Mouse (Mus musculus): ENCODE measurements around the gene Supt3. TPM values are rescaled to one million over a fixed set of nuclear protein-coding genes. Genes with fewer than 3 reads are reported as not detected.

Supt3 gene
- total RNA-seq, 2 experiments from 2014 or later, result 19.4 to 20.5 TPM

DNA sequence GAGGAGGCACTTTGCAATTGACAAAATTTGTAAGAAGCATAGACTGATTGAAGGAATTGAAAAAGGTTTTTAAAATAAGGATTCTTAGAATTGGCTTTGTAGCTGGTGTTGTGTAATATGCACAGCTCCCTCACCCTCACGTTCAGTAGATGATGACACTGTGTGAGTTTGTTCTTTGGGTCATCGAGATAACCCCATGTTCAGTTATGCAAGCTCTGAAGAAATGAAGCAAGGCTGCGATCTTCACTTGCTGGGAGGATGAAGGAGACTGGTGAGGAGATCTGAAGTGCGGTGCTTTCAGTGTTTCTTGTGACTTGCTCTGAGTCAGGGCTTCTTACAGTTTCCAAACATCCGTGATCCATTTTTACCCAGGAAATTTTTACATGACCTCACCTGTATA, 168.4 kb downstream of the Supt3 start:
- no peak for ATAC-seq (replicated peaks; ENCODE audit: low FRiP score, poor library complexity, severe bottlenecking)

- ATAC-seq (replicated peaks; ENCODE audit: low FRiP score, poor library complexity, severe bottlenecking), result no peak
These were observed 171.4 kb downstream of the Supt3 start for GRCm38 (mm10) chr17:44948321-44948720.

DNA sequence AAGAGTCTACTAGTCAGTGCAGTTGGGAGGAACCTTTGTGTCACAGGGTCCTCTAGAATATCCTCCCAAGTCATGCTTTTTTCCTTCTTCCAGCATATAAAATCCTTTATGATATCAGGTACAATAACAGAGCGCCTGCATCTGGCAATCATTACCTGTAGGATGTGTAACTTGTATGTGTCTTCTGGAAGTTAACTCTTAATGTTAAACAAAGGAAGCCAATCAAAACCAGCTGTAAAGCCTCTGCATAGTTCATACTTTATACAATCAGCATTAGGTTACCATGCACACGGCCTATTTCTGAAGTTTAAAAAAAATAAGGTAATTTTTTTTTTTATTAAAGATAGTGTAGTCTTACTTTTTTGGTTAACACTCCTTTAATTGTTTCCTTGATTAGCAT, 179.7 kb downstream of the Supt3 start:
- no peak for ATAC-seq (replicated peaks; ENCODE audit: low FRiP score, poor library complexity, severe bottlenecking)

- no peak for ATAC-seq (replicated peaks; ENCODE audit: low FRiP score, poor library complexity, severe bottlenecking)
These were observed 186.3 kb downstream of the Supt3 start for GRCm38 (mm10) chr17:44963051-44963798.

DNA sequence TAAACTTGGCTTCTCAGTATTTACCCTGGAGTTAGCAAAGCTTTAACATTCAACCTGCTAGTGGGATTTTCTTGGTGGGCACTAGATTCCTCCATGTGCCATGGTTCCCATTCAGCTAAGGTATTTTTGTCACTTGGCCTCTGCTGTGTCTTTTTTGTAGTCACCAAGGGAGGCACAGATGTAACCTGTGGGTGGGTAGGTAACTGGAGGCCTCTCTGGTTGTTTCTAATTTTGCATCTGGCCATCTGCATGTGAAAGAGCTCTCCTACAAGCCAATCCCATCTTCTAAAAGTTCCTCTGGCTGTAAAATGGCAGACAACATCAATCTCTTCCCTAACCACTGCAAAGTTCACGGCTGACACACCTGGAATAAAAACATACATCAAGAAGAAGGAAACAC, 190.2 kb downstream of the Supt3 start:
- ATAC-seq (replicated peaks; ENCODE audit: low FRiP score, poor library complexity, severe bottlenecking), result no peak

GRCm38 (mm10) chr17:44970255-44970654, 193.3 kb downstream of the Supt3 start:
- ATAC-seq (replicated peaks; ENCODE audit: low FRiP score, poor library complexity, severe bottlenecking), result no peak

DNA sequence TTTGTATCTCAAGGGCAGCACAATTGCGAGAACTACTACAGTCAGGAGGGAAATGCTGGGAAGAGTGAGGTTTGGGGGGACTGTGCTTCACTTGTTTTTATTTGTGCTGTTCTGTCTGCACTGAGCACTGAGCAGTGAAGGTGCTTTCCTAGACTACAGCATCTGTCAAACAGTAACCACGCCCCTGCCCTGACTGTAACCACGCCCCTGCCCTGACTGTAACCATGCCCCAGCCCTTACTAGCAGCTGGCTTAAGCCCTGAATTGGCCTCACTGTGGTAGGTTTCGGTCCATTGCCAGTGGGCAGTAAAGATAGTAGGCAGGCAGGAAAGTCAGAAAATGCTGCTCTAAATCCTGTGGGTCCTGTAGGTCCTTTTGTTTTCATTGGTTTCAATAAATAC, 196.5 kb downstream of the Supt3 start:
- ATAC-seq (replicated peaks; ENCODE audit: low FRiP score, poor library complexity, severe bottlenecking), result peak; percentile 82

GRCm38 (mm10) chr17:44977690-44978089, 200.7 kb downstream of the Supt3 start:
- no peak for ATAC-seq (replicated peaks; ENCODE audit: low FRiP score, poor library complexity, severe bottlenecking)

DNA sequence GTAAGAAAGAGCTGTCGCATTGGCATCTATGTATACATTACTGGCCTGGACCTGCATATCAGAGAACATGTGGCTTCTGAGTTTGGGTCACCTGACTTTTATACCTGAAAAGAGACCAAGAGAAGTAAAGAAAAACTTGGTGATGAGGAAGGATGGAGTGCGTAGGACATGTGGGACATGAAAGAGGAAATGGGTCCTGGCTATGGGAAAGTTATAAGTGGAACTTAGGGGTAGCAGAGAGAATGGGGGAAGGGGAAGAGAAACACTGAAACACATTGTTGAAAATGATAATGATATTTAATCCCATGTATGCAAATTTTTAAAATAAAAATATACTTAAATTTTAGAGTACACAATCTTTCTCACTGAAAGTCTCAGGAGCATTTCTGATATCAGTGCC, 211.0 kb downstream of the Supt3 start:
- no peak for ATAC-seq (replicated peaks; ENCODE audit: low FRiP score, poor library complexity, severe bottlenecking)

DNA sequence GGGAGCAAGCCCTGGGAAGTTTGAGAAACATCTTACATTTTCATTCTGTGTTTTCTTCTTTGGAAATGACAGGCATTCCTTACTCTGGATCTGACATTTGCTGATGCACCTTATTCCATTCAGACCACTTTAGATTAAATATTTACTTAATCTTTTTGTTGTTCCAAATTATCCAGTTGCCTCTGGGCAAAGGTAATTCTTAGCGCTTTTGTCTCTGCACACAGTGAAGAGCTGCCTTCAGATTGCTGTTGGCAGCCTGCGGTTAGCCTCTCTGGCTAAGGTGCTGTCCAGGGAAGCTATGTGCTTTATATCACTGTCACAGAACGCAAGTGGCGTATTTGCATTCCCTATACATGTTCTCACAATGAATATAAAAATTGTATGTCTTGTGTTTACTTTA, 226.4 kb downstream of the Supt3 start:
- no peak for ATAC-seq (replicated peaks; ENCODE audit: low FRiP score, poor library complexity, severe bottlenecking)

- ATAC-seq (replicated peaks; ENCODE audit: low FRiP score, poor library complexity, severe bottlenecking), result no peak
These were observed 227.7 kb downstream of the Supt3 start for GRCm38 (mm10) chr17:45004477-45005170.

- ATAC-seq (replicated peaks; ENCODE audit: low FRiP score, poor library complexity, severe bottlenecking), result no peak
These were observed 230.5 kb downstream of the Supt3 start for GRCm38 (mm10) chr17:45007461-45007860.

GRCm38 (mm10) chr17:45008663-45009062, 231.7 kb downstream of the Supt3 start:
- ATAC-seq (replicated peaks; ENCODE audit: low FRiP score, poor library complexity, severe bottlenecking), result no peak

DNA sequence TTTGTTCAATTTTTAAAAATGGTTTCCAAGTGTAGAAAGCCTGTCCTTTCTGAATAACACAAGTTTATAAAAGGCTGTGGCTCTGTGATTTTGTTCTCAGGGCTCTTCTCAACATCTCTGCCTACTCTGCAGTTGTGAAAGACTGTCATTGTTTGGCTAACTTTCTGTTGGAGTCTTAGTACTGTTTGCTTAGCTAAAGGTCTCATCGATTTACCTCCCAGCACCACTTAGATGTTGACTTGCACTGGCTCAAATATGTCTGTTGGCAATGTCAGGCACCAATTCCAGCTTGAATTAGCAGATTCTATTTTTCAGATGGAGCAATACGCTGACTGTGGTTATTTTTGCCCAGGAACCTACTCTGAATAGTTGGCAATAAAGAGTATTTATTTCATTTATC, 233.5 kb downstream of the Supt3 start:
- ATAC-seq (replicated peaks; ENCODE audit: low FRiP score, poor library complexity, severe bottlenecking), result no peak

DNA sequence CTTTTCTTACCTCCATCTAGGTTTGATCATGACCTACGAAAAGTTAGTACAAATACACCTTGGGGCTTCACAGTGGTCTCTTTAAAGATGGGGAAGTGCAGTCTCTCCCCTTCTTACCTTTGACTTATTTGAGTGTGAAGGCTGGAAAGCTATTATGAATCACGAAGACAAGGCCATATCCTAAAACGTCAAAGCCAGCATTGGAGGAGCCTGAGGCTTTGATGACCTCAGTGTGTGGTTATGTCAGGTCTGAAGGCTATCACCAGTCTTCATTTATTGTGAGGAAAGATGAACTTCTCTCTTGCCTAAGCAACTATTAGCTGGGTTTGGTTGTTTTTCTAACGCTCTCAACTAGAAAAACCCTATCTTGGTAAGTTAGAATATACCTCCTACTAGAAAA, 239.8 kb downstream of the Supt3 start:
- ATAC-seq (replicated peaks; ENCODE audit: low FRiP score, poor library complexity, severe bottlenecking), result no peak

GRCm38 (mm10) chr17:45020155-45020930, 243.4 kb downstream of the Supt3 start:
- ATAC-seq (replicated peaks; ENCODE audit: low FRiP score, poor library complexity, severe bottlenecking), result no peak

GRCm38 (mm10) chr17:45028441-45028840, 251.5 kb downstream of the Supt3 start:
- ATAC-seq (replicated peaks; ENCODE audit: low FRiP score, poor library complexity, severe bottlenecking), result no peak

DNA sequence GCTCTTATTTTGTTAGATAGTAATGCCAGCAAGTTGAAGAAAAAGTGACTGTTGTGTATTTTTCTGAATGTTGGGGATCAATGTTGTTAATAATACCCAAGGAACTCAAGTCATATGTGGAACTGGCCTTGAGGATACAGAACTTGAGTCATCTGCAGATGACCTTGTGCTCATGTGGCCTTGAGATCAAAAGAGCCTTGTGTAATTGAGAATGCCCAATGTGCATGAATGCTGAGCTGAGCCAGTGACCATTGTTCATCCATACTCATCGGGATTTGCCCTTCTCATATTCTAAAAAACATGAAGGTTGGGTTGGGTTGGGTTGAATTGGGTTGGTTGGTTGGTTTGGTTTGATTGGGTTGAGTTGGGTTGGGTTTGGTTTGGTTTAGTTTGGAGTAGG, 252.2 kb downstream of the Supt3 start:
- no peak for ATAC-seq (replicated peaks; ENCODE audit: low FRiP score, poor library complexity, severe bottlenecking)

GRCm38 (mm10) chr17:45032209-45032608, 255.3 kb downstream of the Supt3 start:
- ATAC-seq (replicated peaks; ENCODE audit: low FRiP score, poor library complexity, severe bottlenecking), result no peak

DNA sequence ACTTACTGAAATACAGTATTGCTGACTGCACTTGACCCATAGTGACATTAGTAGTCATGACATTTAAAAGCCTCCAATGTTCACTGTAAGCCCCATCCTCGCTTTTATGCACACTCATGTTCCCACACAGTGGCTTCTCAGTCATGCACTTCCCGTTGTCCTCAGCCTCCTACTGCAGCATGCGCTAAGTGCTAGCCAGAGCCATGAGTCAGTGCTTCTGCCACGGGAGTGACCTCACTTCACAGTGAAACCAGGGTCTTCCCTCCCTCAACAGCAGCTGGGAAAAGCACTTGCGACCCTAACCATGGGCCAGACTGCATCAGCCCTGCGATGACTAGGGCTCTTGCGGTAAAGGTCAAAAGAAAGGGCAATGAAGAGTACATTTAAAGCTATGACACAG, 256.7 kb downstream of the Supt3 start:
- ATAC-seq (replicated peaks; ENCODE audit: low FRiP score, poor library complexity, severe bottlenecking), result no peak

DNA sequence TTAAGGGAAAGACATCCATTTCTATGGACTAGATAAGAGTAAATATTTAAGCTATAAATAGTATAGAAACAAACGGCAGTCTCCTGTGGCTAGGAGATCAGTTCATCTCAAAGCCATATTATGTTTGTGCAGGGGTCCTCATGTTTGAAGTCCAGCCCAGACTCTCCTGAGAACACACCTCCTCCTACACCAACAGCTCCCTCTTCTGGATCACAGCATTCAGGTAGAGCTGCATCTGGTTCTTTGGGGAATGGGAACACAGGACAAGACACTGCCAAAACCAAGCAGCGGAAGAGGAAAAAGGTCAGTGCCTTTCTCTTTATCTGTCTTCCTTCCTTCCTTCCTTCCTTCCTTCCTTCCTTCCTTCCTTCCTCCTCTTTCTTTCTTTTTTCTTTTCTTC, 264.1 kb downstream of the Supt3 start:
- no peak for ATAC-seq (replicated peaks; ENCODE audit: low FRiP score, poor library complexity, severe bottlenecking)

Measured in erythroid progenitor cell, adult 5-6 weeks (primary cell).